Mouse (Mus musculus) neural tube, embryonic 11.5 days (tissue): ENCODE measurements around the gene Wdr48. TPM values are rescaled to one million over a fixed set of nuclear protein-coding genes. Genes with fewer than 3 reads are reported as not detected.

Experiments
- ATAC-seq: fragments of 200-750 bp; cut with Nextera tagmentation; 2 replicates; pipeline ENCODE4 v1.8.0; 2017; ENCODE audit warnings: moderate number of reproducible peaks, mild to moderate bottlenecking, moderate TSS enrichment, moderate library complexity; ENCODE audit not compliant: insufficient read depth, low FRiP score, low TSS enrichment
- DNase-seq: peaks from one replicate; pipeline ENCODE4 v3.0.0-alpha.2; 2015; ENCODE audit warnings: low spot score
- H3K27ac ChIP-seq: fragments of 300-500 bp; sonication (generic); 2 replicates; pipeline ENCODE4 v1.5.1; 2014; ENCODE audit warnings: low read depth, mild to moderate bottlenecking, low read length
- H3K27me3 ChIP-seq: fragments of 300-500 bp; sonication (generic); 2 replicates; pipeline ENCODE4 v1.6.1; 2014; ENCODE audit warnings: mild to moderate bottlenecking, low read length, mixed read lengths; ENCODE audit not compliant: control insufficient read depth, insufficient read depth
- H3K36me3 ChIP-seq: fragments of 300-500 bp; sonication (generic); 2 replicates; pipeline ENCODE4 v1.6.1; 2014; ENCODE audit warnings: mild to moderate bottlenecking, low read length, moderate library complexity, mixed read lengths; ENCODE audit not compliant: control insufficient read depth, insufficient read depth
- H3K4me1 ChIP-seq: fragments of 300-500 bp; sonication (generic); 2 replicates; pipeline ENCODE4 v1.6.1; 2014; ENCODE audit warnings: low read length, mixed read lengths; ENCODE audit not compliant: control insufficient read depth, insufficient read depth
- H3K4me2 ChIP-seq: fragments of 300-500 bp; sonication (generic); 2 replicates; pipeline ENCODE4 v1.6.1; 2014; ENCODE audit warnings: low read depth, mild to moderate bottlenecking, moderate library complexity
- H3K4me3 ChIP-seq: fragments of 300-500 bp; sonication (generic); 2 replicates; pipeline ENCODE4 v1.5.1; 2014; ENCODE audit warnings: low read depth, low read length
- H3K9ac ChIP-seq: fragments of 300-500 bp; sonication (generic); 2 replicates; pipeline ENCODE4 v1.6.1; 2014; ENCODE audit warnings: mild to moderate bottlenecking, low read length
- H3K9me3 ChIP-seq: fragments of 300-500 bp; sonication (generic); 2 replicates; pipeline ENCODE4 v1.6.1; 2016; ENCODE audit warnings: low read length; ENCODE audit not compliant: control insufficient read depth
- WGBS: fragments of 180-500 bp; shearing (Covaris S2); extraction: QIAGEN DNeasy Blood & Tissue Kit; methylation state at CpG from one replicate; pipeline ENCODE4 v1.1.7; 2014; 5-methylcytosine and 5-hydroxymethylcytosine counted together
- polyA plus RNA-seq: library from polyadenylated mRNA; unstranded; fragments of >200 nt; fragmentation: Nextera tagmentation; extraction: Ambion mirVana; gene quantifications from 2 replicates; pipeline ENCODE4 v1.2.1, GENCODE M21; 2014

The Wdr48 gene
- polyA plus RNA-seq, 1 experiment from 2014 or later: 67.2 TPM

- DNase-seq (peak; percentile 39), ATAC-seq (no peak)
- Histone ChIP-seq H3K27me3 (no peaks in the 10 kb centered on the region), H3K4me2 (no peak overlapping the region), H3K4me1 (peaks cover 5% of the 10 kb centered on the region; the same call in 1 of the 2 replicates), H3K9ac (no peak overlapping the region), H3K4me3 (no peak overlapping the region), H3K27ac (no peak overlapping the region), H3K36me3 (0 out of 2 replicates have a peak, but pooled peaks cover 2% of the 10 kb centered on the region), H3K9me3 (no peaks in the 10 kb centered on the region)
- 46% methylated on average over 6 of the region's 6 CpGs for WGBS
These were observed 75.5 kb downstream of the Wdr48 start for GRCm38 (mm10) chr9:119970221-119970620.

- H3K27ac ChIP-seq: no peak overlapping the region
- H3K4me2 ChIP-seq: no peak overlapping the region
- 91% methylated on average over 7 of the region's 7 CpGs for WGBS
- peak overlapping the region; percentile 10; the same call in 1 of the 2 replicates for H3K9ac ChIP-seq
- H3K27me3 ChIP-seq: no peaks in the 10 kb centered on the region
- DNase-seq (no peak), ATAC-seq (no peak)
- H3K36me3 ChIP-seq: 0 out of 2 replicates have a peak, but pooled peaks cover 2% of the 10 kb centered on the region
- H3K4me3 ChIP-seq: no peak overlapping the region
- peaks cover 5% of the 10 kb centered on the region; the same call in 1 of the 2 replicates for H3K4me1 ChIP-seq
- no peaks in the 10 kb centered on the region for H3K9me3 ChIP-seq
These were observed 76.3 kb downstream of the Wdr48 start for GRCm38 (mm10) chr9:119970763-119971656.

DNA sequence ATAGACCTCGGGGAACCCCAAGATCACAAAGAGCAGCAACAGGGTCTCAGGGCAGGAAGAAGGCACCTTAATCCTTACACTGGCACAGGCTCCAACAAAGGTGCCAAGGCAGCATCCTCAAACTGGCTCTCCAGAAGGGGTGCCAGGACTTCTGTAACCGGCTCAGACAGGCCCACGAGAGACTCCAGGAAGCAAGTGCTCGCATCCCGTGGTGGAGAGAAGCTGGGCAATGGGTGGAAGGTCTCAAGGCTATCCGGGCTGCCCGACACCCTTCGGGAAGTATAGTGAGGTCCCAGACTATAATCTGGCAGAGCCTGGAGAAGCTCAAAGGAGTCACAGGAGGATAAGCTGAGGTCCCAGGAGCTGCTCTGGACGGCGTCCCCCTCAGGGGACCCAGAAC is 77.5 kb downstream of the Wdr48 start:
- H3K9me3 ChIP-seq: no peaks in the 10 kb centered on the region
- DNase-seq (no peak), ATAC-seq (no peak)
- 92% methylated on average over 10 of the region's 10 CpGs for WGBS
- H3K36me3 ChIP-seq: 0 out of 2 replicates have a peak, but pooled peaks cover 2% of the 10 kb centered on the region
- no peak overlapping the region for H3K4me3 ChIP-seq
- H3K9ac ChIP-seq: no peak overlapping the region
- no peak overlapping the region for H3K4me2 ChIP-seq
- no peaks in the 10 kb centered on the region for H3K27me3 ChIP-seq
- H3K27ac ChIP-seq: no peak overlapping the region
- peaks cover 5% of the 10 kb centered on the region; the same call in 1 of the 2 replicates for H3K4me1 ChIP-seq

- Histone ChIP-seq H3K36me3 (0 out of 2 replicates have a peak, but pooled peaks cover 2% of the 10 kb centered on the region), H3K4me3 (no peak overlapping the region), H3K27ac (no peak overlapping the region), H3K4me2 (no peak overlapping the region), H3K9ac (no peak overlapping the region), H3K27me3 (no peaks in the 10 kb centered on the region), H3K4me1 (peaks cover 5% of the 10 kb centered on the region; the same call in 1 of the 2 replicates), H3K9me3 (no peaks in the 10 kb centered on the region)
- DNase-seq (no peak), ATAC-seq (no peak)
- 80% methylated on average over 12 of the region's 12 CpGs for WGBS
These were observed 77.9 kb downstream of the Wdr48 start for GRCm38 (mm10) chr9:119972582-119972981.

DNA sequence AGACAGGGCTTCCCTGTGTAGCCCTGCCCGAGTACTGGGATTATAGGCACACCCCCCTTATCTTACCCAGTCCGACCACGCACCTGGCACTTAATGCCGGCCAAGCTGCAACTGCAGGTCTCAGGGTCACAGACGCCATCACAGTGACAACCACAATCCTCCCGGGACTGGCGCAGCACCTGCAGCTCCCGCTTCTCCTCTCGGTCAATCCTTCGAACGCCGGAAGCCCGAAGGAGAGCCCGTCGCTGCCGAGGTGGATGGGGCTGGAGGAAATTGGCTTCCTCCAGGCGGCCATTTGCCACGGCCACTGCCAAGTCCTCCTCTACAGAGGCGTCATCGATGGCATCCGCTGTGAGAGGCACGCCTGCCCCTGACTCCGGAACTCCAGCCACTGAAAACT is 78.6 kb downstream of the Wdr48 start:
- ATAC-seq (no peak), DNase-seq (no peak)
- Histone ChIP-seq H3K27ac (no peak overlapping the region), H3K4me2 (no peak overlapping the region), H3K27me3 (no peaks in the 10 kb centered on the region), H3K4me3 (no peak overlapping the region), H3K4me1 (peaks cover 5% of the 10 kb centered on the region; the same call in 1 of the 2 replicates), H3K9me3 (no peaks in the 10 kb centered on the region), H3K9ac (no peak overlapping the region), H3K36me3 (0 out of 2 replicates have a peak, but pooled peaks cover 2% of the 10 kb centered on the region)
- 92% methylated on average over 23 of the region's 23 CpGs for WGBS

GRCm38 (mm10) chr9:119973869-119974520 is 79.3 kb downstream of the Wdr48 start:
- ATAC-seq (no peak), DNase-seq (no peak)
- H3K27ac ChIP-seq: no peak overlapping the region
- 89% methylated on average over 27 of the region's 27 CpGs for WGBS
- 0 out of 2 replicates have a peak, but pooled peaks cover 2% of the 10 kb centered on the region for H3K36me3 ChIP-seq
- no peaks in the 10 kb centered on the region for H3K9me3 ChIP-seq
- H3K27me3 ChIP-seq: no peaks in the 10 kb centered on the region
- H3K4me1 ChIP-seq: peaks cover 8% of the 10 kb centered on the region; the same call in 1 of the 2 replicates
- no peak overlapping the region for H3K4me3 ChIP-seq
- no peak overlapping the region for H3K9ac ChIP-seq
- no peak overlapping the region for H3K4me2 ChIP-seq

DNA sequence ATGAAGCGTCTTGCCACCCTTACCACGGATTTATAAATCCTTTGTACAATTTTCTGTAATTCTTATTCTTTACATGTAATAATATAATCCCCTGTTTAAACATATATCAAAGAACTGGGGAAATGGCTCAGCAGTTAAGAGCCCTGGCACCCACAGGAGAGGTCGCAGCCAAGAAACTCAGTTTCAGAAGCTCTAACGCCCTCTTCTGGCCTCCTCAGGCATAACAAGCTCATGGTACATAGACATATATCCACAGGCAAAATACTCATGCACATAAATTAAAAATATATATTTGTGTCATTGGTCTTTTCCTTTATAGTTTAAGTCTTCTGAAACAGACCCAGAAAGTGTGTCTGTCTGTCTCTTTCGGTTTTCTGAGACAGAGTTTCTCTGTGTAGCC is 79.9 kb downstream of the Wdr48 start:
- DNase-seq (no peak), ATAC-seq (no peak)
- Histone ChIP-seq H3K4me1 (peaks cover 8% of the 10 kb centered on the region; the same call in 1 of the 2 replicates), H3K4me3 (no peak overlapping the region), H3K9ac (no peak overlapping the region), H3K9me3 (no peaks in the 10 kb centered on the region), H3K27ac (no peak overlapping the region), H3K4me2 (no peak overlapping the region), H3K36me3 (0 out of 2 replicates have a peak, but pooled peaks cover 2% of the 10 kb centered on the region), H3K27me3 (no peaks in the 10 kb centered on the region)
- 81% methylated on average over 5 of the region's 5 CpGs for WGBS

- H3K4me1 ChIP-seq: peaks cover 8% of the 10 kb centered on the region; the same call in 1 of the 2 replicates
- H3K9ac ChIP-seq: no peak overlapping the region
- no peak overlapping the region for H3K27ac ChIP-seq
- 0 out of 2 replicates have a peak, but pooled peaks cover 2% of the 10 kb centered on the region for H3K36me3 ChIP-seq
- H3K9me3 ChIP-seq: no peaks in the 10 kb centered on the region
- H3K4me3 ChIP-seq: no peak overlapping the region
- 96% methylated on average over 4 of the region's 4 CpGs for WGBS
- no peak for ATAC-seq
- no peak overlapping the region for H3K4me2 ChIP-seq
- no peak for DNase-seq
- H3K27me3 ChIP-seq: no peaks in the 10 kb centered on the region
These were observed 80.6 kb downstream of the Wdr48 start for GRCm38 (mm10) chr9:119975286-119975685.
